In the genomic region with DNA sequence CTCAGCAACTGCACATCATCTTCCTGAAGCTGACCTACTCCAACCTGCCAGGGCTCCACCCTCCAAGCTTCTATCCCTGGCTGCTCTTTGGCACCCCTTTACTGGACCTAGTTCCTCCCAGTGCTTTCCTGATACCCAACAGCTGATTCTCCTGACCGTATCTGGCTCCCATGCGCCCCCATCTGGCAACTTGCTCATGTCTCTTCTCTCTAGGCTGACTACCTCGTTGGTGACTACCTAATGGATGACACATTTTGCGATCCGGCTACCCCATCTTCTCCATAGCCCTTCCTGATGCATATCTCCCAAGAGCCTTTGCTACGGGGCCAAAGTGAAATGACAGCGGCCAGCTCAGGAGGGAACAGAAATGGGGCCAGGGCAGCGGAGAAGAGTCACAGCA, we compare ENCODE assay signal across 8 mouse cellular contexts. TPM values are rescaled to one million over a fixed set of nuclear protein-coding genes. Genes with fewer than 3 reads are reported as not detected.
A peak's percentile ranks its signal among the peaks of the same experiment; 100 is the strongest.
DNase-seq lines count a peak whose midpoint lies in the region; ATAC-seq lines count a peak whose summit lies in the region.

No protein-coding gene starts in this region.

- peak; percentile 59 for DNase-seq in adrenal gland, postnatal 10 days
- no peak for DNase-seq in adrenal gland, postnatal 4 days (ENCODE audit: low spot score in 2 of 2)
- DNase-seq in liver: peak; percentile 26
- DNase-seq in liver, embryonic 11.5 days (ENCODE audit: low spot score): no peak
- DNase-seq in adipocyte (ENCODE audit: low spot score): peak; percentile 18
- peak; percentile 44 for DNase-seq in gastrocnemius, postnatal 25 days
- peak; percentile 38 for DNase-seq in limb, embryonic 11.5 days (ENCODE audit: low spot score)
- peak; percentile 50 to 68 for DNase-seq in spleen, postnatal 36 days (ENCODE audit: low spot score in 2 of 2)

- no peak overlapping the region for H3K9ac ChIP-seq in liver, embryonic 11.5 days (ENCODE audit: low read depth, low read length)
- H3K9ac ChIP-seq in limb, embryonic 11.5 days (ENCODE audit: low read length): no peak overlapping the region

- no peak overlapping the region for H3K27ac ChIP-seq in liver, embryonic 11.5 days (ENCODE audit: low read depth, low read length)
- H3K27ac ChIP-seq in limb, embryonic 11.5 days (replicated peaks; ENCODE audit: low read depth, low read length): no peak overlapping the region

- H3K9me3 ChIP-seq in liver, embryonic 11.5 days (ENCODE audit: control insufficient read depth, low read length): no peaks in the 10 kb centered on the region
- no peaks in the 10 kb centered on the region for H3K9me3 ChIP-seq in limb, embryonic 11.5 days (ENCODE audit: control insufficient read depth, low read length)

- H3K4me3 ChIP-seq in liver, embryonic 11.5 days (ENCODE audit: low read depth, low read length): no peak overlapping the region
- H3K4me3 ChIP-seq in limb, embryonic 11.5 days (ENCODE audit: low read depth, low read length): no peak overlapping the region

- peaks cover 46% of the 10 kb centered on the region for H3K36me3 ChIP-seq in liver, embryonic 11.5 days (ENCODE audit: control insufficient read depth, insufficient read depth, low read length)
- H3K36me3 ChIP-seq in limb, embryonic 11.5 days (ENCODE audit: control insufficient read depth, insufficient read depth, low read length): peaks cover 33% of the 10 kb centered on the region

- H3K4me1 ChIP-seq in liver, embryonic 11.5 days (replicated peaks; ENCODE audit: control insufficient read depth, insufficient read depth, low read length): no peaks in the 10 kb centered on the region
- no peaks in the 10 kb centered on the region for H3K4me1 ChIP-seq in limb, embryonic 11.5 days (ENCODE audit: control insufficient read depth, insufficient read depth, low read length)

- H3K4me2 ChIP-seq in liver, embryonic 11.5 days: no peak overlapping the region
- H3K4me2 ChIP-seq in limb, embryonic 11.5 days (ENCODE audit: low read depth, severe bottlenecking): no peak overlapping the region

- ATAC-seq in liver, embryonic 11.5 days (replicated peaks; ENCODE audit: low FRiP score): no peak
- no peak for ATAC-seq in limb, embryonic 11.5 days (ENCODE audit: insufficient number of reproducible peaks, low FRiP score, low TSS enrichment, low read depth)

- H3K27me3 ChIP-seq in liver, embryonic 11.5 days (replicated peaks; ENCODE audit: control insufficient read depth, insufficient read depth, low read length): no peaks in the 10 kb centered on the region
- H3K27me3 ChIP-seq in limb, embryonic 11.5 days (ENCODE audit: control insufficient read depth, insufficient read depth, low read length): no peaks in the 10 kb centered on the region

- 81% methylated on average over 8 of the region's 8 CpGs for WGBS in liver, embryonic 11.5 days
- WGBS in limb, embryonic 11.5 days: 83% methylated on average over 8 of the region's 8 CpGs

RNA-seq across cellular contexts. Expression of gene Txndc5, which starts 22.3 kb away (rescaled TPM):
- total RNA-seq in adrenal gland, postnatal 10 days (2021): 100 to 1,000 TPM; 147 to 152 TPM
- total RNA-seq in adrenal gland, postnatal 4 days (2021): 100 to 1,000 TPM; 237 to 251 TPM
- 158 and 171 TPM in 2 replicates for polyA plus RNA-seq in liver, embryonic 11.5 days (2014; fragmentation: Nextera tagmentation; extraction: Ambion mirVana)
- 10 to 100 TPM; 26.5 to 34.9 TPM for total RNA-seq in gastrocnemius, postnatal 25 days (2021)
- polyA plus RNA-seq in limb, embryonic 11.5 days (2014; fragmentation: Nextera tagmentation; extraction: Ambion mirVana): 183 TPM in 2 replicates

Comparison
In these comparisons a context has a peak if more than half of its experiments do, and no peak if none do; other contexts are left out.
1. DNase-seq: peak in adrenal gland, postnatal 10 days (single experiment), liver (single experiment), adipocyte (single experiment), gastrocnemius, postnatal 25 days (single experiment), limb, embryonic 11.5 days (single experiment) and spleen, postnatal 36 days (2 of 2); none in adrenal gland, postnatal 4 days (0 of 2) and liver, embryonic 11.5 days (single experiment).
2. RNA of gene Txndc5, which starts 22.3 kb away (total RNA-seq): 237 to 251 TPM in adrenal gland, postnatal 4 days and 147 to 152 TPM in adrenal gland, postnatal 10 days; 26.5 to 34.9 TPM in gastrocnemius, postnatal 25 days; every median in the first group is over 4 times any median in the second.